Mouse (Mus musculus): ENCODE measurements at regions not wholly inside any gene's neighbourhood (a gene's known extent, or its start where the extent isn't known, plus 50 kb on each side); places are given as distances from the start of the nearest gene placed in this dataset.

- in situ Hi-C loops (cut with MseI, MboI), result no loop called here
Measured at GRCm38 (mm10) chr2:9791970-9792369, 89.1 kb upstream of the 4930412O13Rik start.

GRCm38 (mm10) chr2:9792381-9792780 lies 88.7 kb upstream of the 4930412O13Rik start:
- in situ Hi-C loops (cut with MseI, MboI), result no loop called here

- in situ Hi-C loops (cut with MseI, MboI), result no loop called here
Measured at GRCm38 (mm10) chr2:9795401-9795800, 85.7 kb upstream of the 4930412O13Rik start.

GRCm38 (mm10) chr2:9801484-9801883 lies 79.6 kb upstream of the 4930412O13Rik start:
- in situ Hi-C loops (cut with MseI, MboI), result no loop called here

- in situ Hi-C loops (cut with MseI, MboI), result no loop called here
Measured at GRCm38 (mm10) chr2:9804306-9804705, 76.7 kb upstream of the 4930412O13Rik start.

- in situ Hi-C loops (cut with MseI, MboI), result no loop called here
Measured at GRCm38 (mm10) chr2:9805590-9805989, 75.5 kb upstream of the 4930412O13Rik start.

Measured in mouse trophoblast stem cell (cell line).